In genomic region chr13:8152168-8152567, GRCm38 (mm10) we compare ENCODE assay signal across 29 mouse cellular contexts. TPM values are rescaled to one million over a fixed set of nuclear protein-coding genes. Genes with fewer than 3 reads are reported as not detected.
DNase-seq lines count a peak whose midpoint lies in the region; ATAC-seq and TF ChIP-seq lines count a peak whose summit lies in the region.
"Had no signal": no experiment of that assay in that cellular context is flagged by ENCODE, and none has a peak within 500 bp of the region (broad histone marks: within the 10 kb centered on the region; RNA-seq: fewer than 3 reads in every experiment).

No protein-coding gene starts in this region.

- ATAC-seq in forebrain, embryonic 14.5 days, result no peak
- no peak for ATAC-seq in forebrain, embryonic 11.5 days (replicated peaks; ENCODE audit: low FRiP score)
- ATAC-seq in forebrain, embryonic 16.5 days, result peak; percentile 79
- ATAC-seq in inflammation-experienced regulatory T-cells, adult 6 months, result no peak
- ATAC-seq in intestine, embryonic 16.5 days, result no peak
- ATAC-seq: activated CD4-positive, CD25-positive, alpha-beta regulatory T cell, adult 4 months; CD4-positive, CD25-positive, alpha-beta regulatory T cell, adult 4 months; hindbrain, embryonic 16.5 days; intestine, postnatal 0 days had no signal

- H3K9ac ChIP-seq in forebrain, embryonic 14.5 days (ENCODE audit: low read length), result no peak overlapping the region
- H3K9ac ChIP-seq in forebrain, embryonic 11.5 days (ENCODE audit: low read length), result no peak overlapping the region
- no peak overlapping the region for H3K9ac ChIP-seq in forebrain, embryonic 16.5 days (replicated peaks; ENCODE audit: low read depth, low read length)
- no peak overlapping the region for H3K9ac ChIP-seq in intestine, embryonic 16.5 days (ENCODE audit: low read depth, low read length)
- H3K9ac ChIP-seq: embryonic facial prominence, embryonic 13.5 days; heart, embryonic 12.5 days; heart, embryonic 15.5 days; hindbrain, embryonic 13.5 days had no signal

- TF ChIP-seq POLR2A in brain, embryonic 14.5 days (IDR thresholded peaks at IDR 0.05; ENCODE audit: borderline replicate concordance, extremely low read depth, insufficient read depth, insufficient read length, poor library complexity, severe bottlenecking), result no peak

- H3K27ac ChIP-seq in forebrain, embryonic 14.5 days (ENCODE audit: low read depth, low read length), result no peak overlapping the region
- H3K27ac ChIP-seq in forebrain, embryonic 11.5 days (ENCODE audit: low read depth, low read length), result no peak overlapping the region
- H3K27ac ChIP-seq in forebrain, embryonic 16.5 days (ENCODE audit: low read length), result no peak overlapping the region
- H3K27ac ChIP-seq in intestine, embryonic 16.5 days (ENCODE audit: low read length), result no peak overlapping the region
- H3K27ac ChIP-seq: embryonic facial prominence, embryonic 10.5 days; embryonic facial prominence, embryonic 13.5 days; gastrocnemius, adult 2 months; heart, embryonic 15.5 days; hindbrain, embryonic 10.5 days; hindbrain, embryonic 13.5 days had no signal

- H3K27me3 ChIP-seq in forebrain, embryonic 14.5 days (replicated peaks; ENCODE audit: control insufficient read depth, insufficient read depth, low read length), result no peaks in the 10 kb centered on the region
- H3K27me3 ChIP-seq in forebrain, embryonic 11.5 days (ENCODE audit: control insufficient read depth, insufficient read depth, low read length), result no peaks in the 10 kb centered on the region
- no peaks in the 10 kb centered on the region for H3K27me3 ChIP-seq in forebrain, embryonic 16.5 days (replicated peaks; ENCODE audit: control insufficient read depth, insufficient read depth, low read length)
- no peaks in the 10 kb centered on the region for H3K27me3 ChIP-seq in intestine, embryonic 16.5 days (replicated peaks; ENCODE audit: control insufficient read depth, insufficient read depth, low read length)
- H3K27me3 ChIP-seq: embryonic facial prominence, embryonic 13.5 days; heart, embryonic 12.5 days; heart, embryonic 15.5 days; hindbrain, embryonic 13.5 days had no signal

- 61% methylated on average over 5 of the region's 5 CpGs for WGBS in forebrain, embryonic 14.5 days
- WGBS in forebrain, embryonic 11.5 days, result 79% methylated on average over 5 of the region's 5 CpGs
- 60% methylated on average over 5 of the region's 5 CpGs for WGBS in forebrain, embryonic 16.5 days
- 79% methylated on average over 5 of the region's 5 CpGs for WGBS in intestine, embryonic 16.5 days

- no peak for TF ChIP-seq CTCF in brain, embryonic 14.5 days (IDR thresholded peaks at IDR 0.05; ENCODE audit: borderline replicate concordance, extremely low read depth, insufficient read depth, insufficient read length)

- DNase-seq in forebrain, embryonic 14.5 days (ENCODE audit: low spot score), result peak; percentile 12
- DNase-seq in forebrain, embryonic 11.5 days (ENCODE audit: low spot score), result no peak
- peak; percentile 30 for DNase-seq in brain, embryonic 14.5 days (ENCODE audit: low read depth)
- peak; percentile 85 for DNase-seq in retina, postnatal 1 day
- DNase-seq: adrenal gland, adult 8-10 months; adrenal gland, postnatal 25 days; cerebellum, adult 11-12 months; cerebellum, adult 8-10 months; cerebellum, postnatal 14 days; gastrocnemius, adult 2 months; gastrocnemius, postnatal 14 days; heart, adult 11 months; heart, postnatal 10 days; heart, postnatal 36 days; kidney, adult 9 months had no signal

- no peak overlapping the region for H3K4me2 ChIP-seq in forebrain, embryonic 14.5 days (ENCODE audit: low read length)
- no peak overlapping the region for H3K4me2 ChIP-seq in forebrain, embryonic 11.5 days (ENCODE audit: low read depth, low read length, severe bottlenecking)
- no peak overlapping the region for H3K4me2 ChIP-seq in forebrain, embryonic 16.5 days (ENCODE audit: low read length)
- no peak overlapping the region for H3K4me2 ChIP-seq in intestine, embryonic 16.5 days (ENCODE audit: low read depth, low read length)
- H3K4me2 ChIP-seq: embryonic facial prominence, embryonic 13.5 days; heart, embryonic 12.5 days; heart, embryonic 15.5 days; hindbrain, embryonic 13.5 days had no signal

- no peak overlapping the region for H3K4me3 ChIP-seq in forebrain, embryonic 14.5 days (ENCODE audit: low read depth, low read length)
- H3K4me3 ChIP-seq in forebrain, embryonic 11.5 days (ENCODE audit: low read depth, low read length), result no peak overlapping the region
- no peak overlapping the region for H3K4me3 ChIP-seq in forebrain, embryonic 16.5 days (replicated peaks; ENCODE audit: low read length)
- no peak overlapping the region for H3K4me3 ChIP-seq in intestine, embryonic 16.5 days (ENCODE audit: low read length)
- H3K4me3 ChIP-seq: embryonic facial prominence, embryonic 10.5 days; embryonic facial prominence, embryonic 13.5 days; erythroblast, embryonic 14.5 days; gastrocnemius, adult 2 months; heart, embryonic 12.5 days; heart, embryonic 15.5 days; hindbrain, embryonic 10.5 days; hindbrain, embryonic 13.5 days had no signal

- no peaks in the 10 kb centered on the region for H3K9me3 ChIP-seq in forebrain, embryonic 14.5 days (replicated peaks; ENCODE audit: control insufficient read depth, low read length)
- no peaks in the 10 kb centered on the region for H3K9me3 ChIP-seq in forebrain, embryonic 11.5 days (ENCODE audit: control insufficient read depth, low read length)
- no peaks in the 10 kb centered on the region for H3K9me3 ChIP-seq in forebrain, embryonic 16.5 days (ENCODE audit: control insufficient read depth, low read length)
- no peaks in the 10 kb centered on the region for H3K9me3 ChIP-seq in intestine, embryonic 16.5 days (ENCODE audit: control insufficient read depth, low read length)
- H3K9me3 ChIP-seq: embryonic facial prominence, embryonic 10.5 days; embryonic facial prominence, embryonic 13.5 days; heart, embryonic 12.5 days; heart, embryonic 15.5 days; hindbrain, embryonic 10.5 days; hindbrain, embryonic 13.5 days had no signal

- H3K4me1 ChIP-seq in forebrain, embryonic 14.5 days (ENCODE audit: control insufficient read depth, insufficient read depth, low read length), result no peaks in the 10 kb centered on the region
- no peaks in the 10 kb centered on the region for H3K4me1 ChIP-seq in forebrain, embryonic 11.5 days (replicated peaks; ENCODE audit: control insufficient read depth, insufficient read depth, low read length)
- H3K4me1 ChIP-seq in forebrain, embryonic 16.5 days (replicated peaks; ENCODE audit: control insufficient read depth, insufficient read depth, low read length), result no peaks in the 10 kb centered on the region
- no peaks in the 10 kb centered on the region for H3K4me1 ChIP-seq in intestine, embryonic 16.5 days (ENCODE audit: control insufficient read depth, insufficient read depth, low read length)
- H3K4me1 ChIP-seq: embryonic facial prominence, embryonic 10.5 days; embryonic facial prominence, embryonic 13.5 days; heart, embryonic 12.5 days; heart, embryonic 15.5 days; hindbrain, embryonic 10.5 days; hindbrain, embryonic 13.5 days had no signal

- no peaks in the 10 kb centered on the region for H3K36me3 ChIP-seq in forebrain, embryonic 14.5 days (ENCODE audit: control insufficient read depth, insufficient read depth, low read length)
- no peaks in the 10 kb centered on the region for H3K36me3 ChIP-seq in forebrain, embryonic 11.5 days (ENCODE audit: control insufficient read depth, insufficient read depth, low read length)
- no peaks in the 10 kb centered on the region for H3K36me3 ChIP-seq in forebrain, embryonic 16.5 days (ENCODE audit: control insufficient read depth, insufficient read depth)
- H3K36me3 ChIP-seq in intestine, embryonic 16.5 days (ENCODE audit: control insufficient read depth, insufficient read depth, low read length), result no peaks in the 10 kb centered on the region
- H3K36me3 ChIP-seq: embryonic facial prominence, embryonic 10.5 days; embryonic facial prominence, embryonic 13.5 days; heart, embryonic 12.5 days; heart, embryonic 15.5 days; hindbrain, embryonic 10.5 days; hindbrain, embryonic 13.5 days had no signal

RNA-seq across cellular contexts. Expression of gene Adarb2, which starts 50.5 kb away (rescaled TPM):
- 6.9 and 10.9 TPM in 2 replicates for polyA plus RNA-seq in forebrain, embryonic 14.5 days (2014; fragmentation: Nextera tagmentation; extraction: Ambion mirVana)
- 5.5 and 6.4 TPM in 2 replicates for polyA plus RNA-seq in forebrain, embryonic 11.5 days (2014; fragmentation: Nextera tagmentation; extraction: Ambion mirVana)
- polyA plus RNA-seq in brain, embryonic 14.5 days (2012; rRNA removed), result 11.3 and 18.8 TPM in 2 replicates
- polyA plus RNA-seq in forebrain, embryonic 16.5 days (2015; fragmentation: Nextera tagmentation; extraction: Ambion mirVana), result 16.5 and 30.0 TPM in 2 replicates
- not detected for polyA plus RNA-seq in inflammation-experienced regulatory T-cells, adult 6 months (2017; shearing (Covaris generic))
- polyA plus RNA-seq in intestine, embryonic 16.5 days (2015; fragmentation: Nextera tagmentation; extraction: Ambion mirVana), result 0.38 and 0.43 TPM in 2 replicates
- polyA plus RNA-seq: erythroblast, embryonic 14.5 days had no signal
